Mouse (Mus musculus): ENCODE measurements at regions not wholly inside any gene's neighbourhood (a gene's known extent, or its start where the extent isn't known, plus 50 kb on each side); places are given as distances from the start of the nearest gene placed in this dataset.

- Histone ChIP-seq H3K4me1 (peaks cover 60% of the 10 kb centered on the region), H3K27me3 (ENCODE audit: low read depth, poor library complexity, severe bottlenecking) (peaks cover 6% of the 10 kb centered on the region), H3K4me3 (no peak overlapping the region), H3K36me3 (no peaks in the 10 kb centered on the region), H3K27ac (replicated peaks) (peak overlapping the region; percentile 61), H3K9me3 (replicated peaks) (no peaks in the 10 kb centered on the region)
- DNase-seq (ENCODE audit: low spot score), result no peak
- WGBS, result 77% methylated on average over 4 of the region's 4 CpGs
Observed at GRCm38 (mm10) chr17:29439992-29440391, 50.6 kb upstream of the Pim1 start.

DNA sequence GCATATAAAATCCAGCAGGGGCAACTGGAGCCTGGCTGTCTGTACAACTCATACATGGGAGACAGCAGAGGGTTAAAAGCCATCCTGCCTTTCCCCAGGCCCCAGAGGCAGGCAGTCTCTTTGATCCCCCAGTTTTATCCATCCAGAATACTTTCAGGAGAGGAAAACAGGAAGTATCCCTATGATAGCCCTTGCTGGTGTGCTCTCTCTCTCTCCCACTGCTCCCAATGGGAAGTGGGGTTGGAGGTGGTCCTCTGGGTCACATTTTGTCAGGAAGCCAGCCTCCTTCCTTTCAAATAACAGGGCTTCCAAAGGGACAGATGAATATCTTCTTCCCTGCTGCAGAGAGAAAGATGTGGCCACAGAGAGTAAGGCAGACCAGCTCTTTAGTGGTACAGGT, 50.1 kb upstream of the Pim1 start:
- H3K27me3 ChIP-seq (ENCODE audit: low read depth, poor library complexity, severe bottlenecking), result peaks cover 6% of the 10 kb centered on the region
- peaks cover 62% of the 10 kb centered on the region for H3K4me1 ChIP-seq
- H3K4me3 ChIP-seq, result no peak overlapping the region
- DNase-seq (ENCODE audit: low spot score), result no peak
- H3K36me3 ChIP-seq, result no peaks in the 10 kb centered on the region
- H3K9me3 ChIP-seq (replicated peaks), result no peaks in the 10 kb centered on the region
- peak overlapping the region; percentile 61 for H3K27ac ChIP-seq (replicated peaks)
